Mouse (Mus musculus) intestine, postnatal 0 days (tissue): ENCODE data around the gene Tmtc4. TPM values are rescaled to one million over a fixed set of nuclear protein-coding genes. Genes with fewer than 3 reads are reported as not detected.

Source experiments
- ATAC-seq: fragments of 200-750 bp; cut with Nextera tagmentation; 2 replicates; pipeline ENCODE4 v1.8.0; 2017; ENCODE audit warnings: mild to moderate bottlenecking, moderate TSS enrichment, moderate library complexity
- H3K27ac ChIP-seq: fragments of 300-500 bp; sonication (generic); 2 replicates; pipeline ENCODE4 v1.5.1; 2014; ENCODE audit warnings: mild to moderate bottlenecking, low read depth, low read length, moderate library complexity
- H3K27me3 ChIP-seq: fragments of 300-500 bp; sonication (generic); replicated peaks from 2 replicates; pipeline ENCODE4 v1.6.1; 2014; ENCODE audit warnings: low read length, mixed read lengths; ENCODE audit not compliant: control insufficient read depth, insufficient read depth
- H3K36me3 ChIP-seq: fragments of 300-500 bp; sonication (generic); 2 replicates; pipeline ENCODE4 v1.6.1; 2014; ENCODE audit warnings: mild to moderate bottlenecking, moderate library complexity; ENCODE audit not compliant: control insufficient read depth, insufficient read depth
- H3K4me1 ChIP-seq: fragments of 300-500 bp; sonication (generic); replicated peaks from 2 replicates; pipeline ENCODE4 v1.6.1; 2014; ENCODE audit warnings: antibody characterized with exemption, low read length, mixed read lengths; ENCODE audit not compliant: control insufficient read depth, insufficient read depth
- H3K4me2 ChIP-seq: fragments of 300-500 bp; sonication (generic); replicated peaks from 2 replicates; pipeline ENCODE4 v1.6.1; 2014; ENCODE audit warnings: low read depth, mild to moderate bottlenecking, moderate library complexity
- H3K4me3 ChIP-seq: fragments of 300-500 bp; sonication (generic); 2 replicates; pipeline ENCODE4 v1.5.1; 2014; ENCODE audit warnings: low read depth, low read length
- H3K9ac ChIP-seq: fragments of 300-500 bp; sonication (generic); 2 replicates; pipeline ENCODE4 v1.6.1; 2014; ENCODE audit warnings: mild to moderate bottlenecking, low read depth, low read length
- H3K9me3 ChIP-seq: fragments of 300-500 bp; sonication (generic); 2 replicates; pipeline ENCODE4 v1.6.1; 2016; ENCODE audit warnings: mixed run types; ENCODE audit not compliant: control insufficient read depth
- CTCF ChIP-seq: sonication (generic); IDR thresholded peaks from 2 replicates; pipeline ENCODE4 v1.5.1; 2016; ENCODE audit warnings: low read depth, mild to moderate bottlenecking, control low read depth, antibody characterized with exemption, moderate library complexity
- WGBS: fragments of 180-500 bp; shearing (Covaris S2); extraction: QIAGEN DNeasy Blood & Tissue Kit; methylation state at CpG from one replicate; pipeline ENCODE4 v1.1.7; 2014; 5-methylcytosine and 5-hydroxymethylcytosine counted together
- polyA plus RNA-seq: library from polyadenylated mRNA; unstranded; fragments of >200 nt; fragmentation: Nextera tagmentation; extraction: Ambion mirVana; gene quantifications from 2 replicates; pipeline ENCODE4 v1.2.1, GENCODE M21; 2015

The Tmtc4 gene
- polyA plus RNA-seq, 1 experiment from 2014 or later, result 7.4 TPM

DNA sequence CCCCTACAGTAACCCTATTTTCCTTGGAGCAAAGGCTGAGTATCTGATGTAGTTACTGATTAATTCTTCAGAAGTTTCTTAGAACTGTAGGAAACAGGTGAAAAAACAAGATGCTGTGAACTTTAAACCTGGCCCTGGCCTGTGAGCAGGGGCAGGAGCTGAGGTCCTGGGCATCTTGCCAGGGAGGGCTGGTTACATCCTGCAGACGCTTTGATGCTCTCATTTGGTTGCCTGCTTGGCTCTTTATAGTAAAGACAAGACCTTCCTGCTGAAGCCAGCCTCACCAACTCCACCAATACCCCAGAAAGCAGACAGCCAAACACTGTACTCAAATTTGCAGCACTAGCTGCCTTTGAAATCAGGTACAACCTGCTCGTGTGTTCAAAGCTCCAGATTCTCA is 81.7 kb downstream of the Tmtc4 start:
- ATAC-seq, result peak; percentile 91
- H3K4me2 ChIP-seq, result peak overlapping the region; percentile 0; the same call in 1 of the 2 replicates
- TF ChIP-seq CTCF, result no peak
- peak overlapping the region; percentile 65; the same call in 1 of the 2 replicates for H3K27ac ChIP-seq
- no peaks in the 10 kb centered on the region for H3K9me3 ChIP-seq
- no peak overlapping the region for H3K4me3 ChIP-seq
- H3K27me3 ChIP-seq, result no peaks in the 10 kb centered on the region
- H3K4me1 ChIP-seq, result peaks cover 4% of the 10 kb centered on the region; the same call in 1 of the 2 replicates
- peaks cover 9% of the 10 kb centered on the region; the same call in 1 of the 2 replicates for H3K36me3 ChIP-seq
- WGBS, result 27% methylated on average over 2 of the region's 2 CpGs
- H3K9ac ChIP-seq, result no peak overlapping the region

DNA sequence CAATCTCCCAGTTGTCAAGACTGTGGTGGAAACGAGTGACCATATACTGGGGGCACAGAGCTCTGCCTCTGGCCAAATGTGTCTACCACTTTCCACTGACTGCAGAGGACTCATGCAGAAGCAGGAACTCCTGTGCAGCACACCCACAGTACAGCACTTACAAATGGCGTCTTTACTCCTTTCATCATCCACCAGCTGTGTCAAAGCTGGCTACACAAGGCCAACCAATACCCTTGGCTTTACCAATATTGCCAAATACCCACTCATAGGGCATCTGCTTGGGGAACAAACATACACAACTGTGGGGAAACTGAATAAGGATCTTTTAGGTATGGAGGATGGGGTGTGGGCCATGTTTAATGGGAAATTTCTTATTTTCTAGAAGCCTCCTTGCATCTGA is 82.1 kb downstream of the Tmtc4 start:
- WGBS, result 53% methylated on average over 2 of the region's 2 CpGs
- peak; percentile 61 for ATAC-seq
- Histone ChIP-seq H3K9me3 (no peaks in the 10 kb centered on the region), H3K4me2 (peak overlapping the region; percentile 0; the same call in 1 of the 2 replicates), H3K36me3 (peaks cover 9% of the 10 kb centered on the region; the same call in 1 of the 2 replicates), H3K9ac (no peak overlapping the region), H3K27me3 (no peaks in the 10 kb centered on the region), H3K27ac (no peak overlapping the region), H3K4me1 (peaks cover 4% of the 10 kb centered on the region; the same call in 1 of the 2 replicates), H3K4me3 (no peak overlapping the region)
- no peak for TF ChIP-seq CTCF

DNA sequence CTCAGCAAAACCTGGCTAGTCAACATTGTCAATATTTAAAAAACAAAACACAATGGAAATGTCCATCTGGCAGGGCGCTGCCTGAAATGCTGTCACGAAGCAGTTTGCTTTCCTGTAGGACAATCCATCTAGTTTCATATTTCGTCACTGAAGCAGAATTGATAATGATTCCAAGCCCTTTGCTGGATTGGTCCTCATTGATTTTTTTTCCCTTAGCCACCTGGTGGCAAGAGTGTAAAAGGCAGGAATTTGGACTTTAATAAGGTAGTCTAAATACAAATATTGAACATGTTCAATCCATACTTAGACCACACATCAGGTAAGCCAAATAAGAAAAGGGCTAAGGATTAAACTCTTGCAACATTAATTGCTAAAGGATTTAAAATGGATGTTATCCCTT is 82.7 kb downstream of the Tmtc4 start:
- H3K4me2 ChIP-seq, result no peak overlapping the region; the same call in 1 of the 2 replicates
- 50% methylated on average over 3 of the region's 3 CpGs for WGBS
- H3K36me3 ChIP-seq, result peaks cover 9% of the 10 kb centered on the region
- no peak overlapping the region for H3K9ac ChIP-seq
- peaks cover 4% of the 10 kb centered on the region; the same call in 1 of the 2 replicates for H3K4me1 ChIP-seq
- no peak overlapping the region for H3K27ac ChIP-seq
- no peak overlapping the region for H3K4me3 ChIP-seq
- H3K9me3 ChIP-seq, result no peaks in the 10 kb centered on the region
- peak; percentile 61 for TF ChIP-seq CTCF
- H3K27me3 ChIP-seq, result no peaks in the 10 kb centered on the region
- no peak for ATAC-seq

DNA sequence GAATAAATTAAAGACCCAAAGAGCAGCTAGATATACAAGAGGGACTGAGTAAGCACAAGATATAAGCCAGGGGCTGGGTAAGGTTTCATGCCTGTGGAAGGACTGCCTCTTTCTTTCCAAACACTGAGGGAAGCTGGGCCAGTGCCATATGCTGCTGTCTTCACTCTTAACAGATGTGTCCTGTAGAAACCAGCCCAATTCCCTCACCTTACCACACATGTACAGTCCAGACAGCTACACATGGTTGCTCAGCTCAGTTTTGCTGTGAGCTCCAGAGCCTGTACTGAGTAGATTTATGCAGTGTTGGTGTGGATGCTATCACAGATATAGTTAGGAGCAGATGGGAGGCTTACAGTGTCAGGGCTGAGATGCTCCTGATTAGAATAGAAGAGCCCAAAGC is 83.2 kb downstream of the Tmtc4 start:
- Histone ChIP-seq H3K27me3 (no peaks in the 10 kb centered on the region), H3K4me3 (no peak overlapping the region), H3K36me3 (peaks cover 9% of the 10 kb centered on the region), H3K4me1 (peaks cover 4% of the 10 kb centered on the region; the same call in 1 of the 2 replicates), H3K4me2 (no peak overlapping the region), H3K9ac (no peak overlapping the region), H3K27ac (no peak overlapping the region), H3K9me3 (no peaks in the 10 kb centered on the region)
- no peak for TF ChIP-seq CTCF
- ATAC-seq, result no peak

DNA sequence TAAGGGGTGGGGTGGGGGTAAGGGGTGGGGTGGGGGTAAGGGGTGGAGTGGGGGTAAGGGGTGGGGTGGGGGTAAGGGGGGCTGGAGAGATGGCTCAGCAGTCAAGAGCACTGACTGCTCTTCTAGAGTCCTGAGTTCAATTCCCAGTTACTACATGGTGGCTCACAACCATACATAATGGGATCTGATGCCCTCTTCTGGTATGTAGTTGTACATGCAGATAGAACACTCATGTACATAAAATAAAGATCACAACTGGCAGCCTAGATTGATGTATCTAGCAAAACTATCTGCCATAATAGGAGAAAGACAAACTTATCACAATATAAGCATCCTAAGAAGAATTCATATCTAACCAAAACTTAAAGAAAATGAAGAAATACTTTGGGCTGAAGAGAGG is 85.3 kb downstream of the Tmtc4 start:
- no peaks in the 10 kb centered on the region for H3K27me3 ChIP-seq
- H3K36me3 ChIP-seq, result peaks cover 9% of the 10 kb centered on the region
- no peak for ATAC-seq
- no peak overlapping the region for H3K9ac ChIP-seq
- peaks cover 4% of the 10 kb centered on the region; the same call in 1 of the 2 replicates for H3K4me1 ChIP-seq
- TF ChIP-seq CTCF, result peak; percentile 52
- H3K27ac ChIP-seq, result no peak overlapping the region
- H3K4me3 ChIP-seq, result no peak overlapping the region
- H3K4me2 ChIP-seq, result no peak overlapping the region
- no peaks in the 10 kb centered on the region for H3K9me3 ChIP-seq

DNA sequence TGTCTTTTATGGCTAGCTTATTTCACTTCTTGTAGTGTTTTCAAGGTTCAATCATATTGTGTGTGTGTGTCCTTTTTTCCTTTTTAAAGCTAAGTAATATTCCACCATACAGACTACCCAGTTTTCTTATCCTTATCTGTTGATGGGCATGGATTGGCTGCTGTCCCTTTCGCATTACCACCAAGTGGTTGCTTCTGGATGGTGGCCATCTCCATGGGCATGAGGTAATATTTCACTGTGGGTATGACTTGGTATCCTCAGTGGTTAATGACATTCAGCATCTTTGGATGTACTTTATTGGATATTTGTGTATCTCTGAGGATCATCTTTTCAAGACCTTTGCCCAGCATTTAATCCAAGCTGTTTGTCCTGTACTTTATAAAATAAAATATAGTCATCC is 87.7 kb downstream of the Tmtc4 start:
- Histone ChIP-seq H3K27me3 (no peaks in the 10 kb centered on the region), H3K4me1 (no peaks in the 10 kb centered on the region), H3K4me3 (no peak overlapping the region), H3K27ac (no peak overlapping the region), H3K4me2 (no peak overlapping the region), H3K9me3 (no peaks in the 10 kb centered on the region), H3K36me3 (peaks cover 23% of the 10 kb centered on the region), H3K9ac (no peak overlapping the region)
- TF ChIP-seq CTCF, result no peak
- ATAC-seq, result no peak
- 91% methylated on average over 1 of the region's 1 CpGs for WGBS
